24 mouse cellular contexts compared by ENCODE assay signal in the genomic region with DNA sequence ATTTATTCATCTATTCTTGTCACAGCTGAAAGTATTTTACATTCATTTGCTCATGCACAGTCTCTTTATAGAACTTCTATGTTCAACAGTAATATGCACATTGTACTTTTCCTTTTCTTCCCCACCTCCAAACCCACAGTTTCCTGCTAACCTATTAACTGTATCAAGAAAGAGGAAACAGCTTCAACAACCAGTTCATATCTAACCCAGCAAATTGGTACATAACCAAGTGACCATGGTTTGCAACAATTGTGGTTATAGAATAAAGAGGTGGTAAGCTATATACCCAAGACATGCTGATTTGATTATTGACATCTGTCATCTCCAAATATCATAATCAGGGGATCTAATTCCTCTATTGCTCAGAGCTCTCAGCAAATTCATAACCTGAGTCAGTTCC.
DNase-seq lines count a peak whose midpoint lies in the region; ATAC-seq and TF ChIP-seq lines count a peak whose summit lies in the region.
"Had no signal": no experiment of that assay in that cellular context is flagged by ENCODE, and none has a peak within 500 bp of the region (broad histone marks: within the 10 kb centered on the region; RNA-seq: fewer than 3 reads in every experiment).

No protein-coding gene starts in this region.

- no peaks in the 10 kb centered on the region for H3K27me3 ChIP-seq in MEL (ENCODE audit: control insufficient read depth in 1 of 2, insufficient read depth in 2 of 2, low read length in 2 of 2)
- H3K27me3 ChIP-seq: CH12.LX; embryonic facial prominence, embryonic 12.5 days; embryonic facial prominence, embryonic 15.5 days; hindbrain, embryonic 13.5 days; intestine, embryonic 15.5 days had no signal

- peaks cover 2% of the 10 kb centered on the region in 2 experiments; a peak in 3 of 4 replicates for H3K4me1 ChIP-seq in MEL (ENCODE audit: control insufficient read depth in 1 of 2, insufficient read depth in 2 of 2, low read length in 2 of 2)
- H3K4me1 ChIP-seq: embryonic facial prominence, embryonic 12.5 days; embryonic facial prominence, embryonic 15.5 days; hindbrain, embryonic 10.5 days; hindbrain, embryonic 13.5 days; intestine, embryonic 15.5 days had no signal

- peaks cover 0 to 13% of the 10 kb centered on the region in 2 experiments; a peak in 2 of 4 replicates for H3K36me3 ChIP-seq in MEL (ENCODE audit: control insufficient read depth in 1 of 2, insufficient read depth in 2 of 2, low read length in 2 of 2)
- H3K36me3 ChIP-seq: embryonic facial prominence, embryonic 12.5 days; embryonic facial prominence, embryonic 15.5 days; G1E; hindbrain, embryonic 10.5 days; hindbrain, embryonic 13.5 days; intestine, embryonic 15.5 days had no signal

- no peaks in the 10 kb centered on the region for H3K79me2 ChIP-seq in MEL (ENCODE audit: control insufficient read depth, insufficient read depth, low read length, poor library complexity)

- no peak overlapping the region for H3K27ac ChIP-seq in MEL (ENCODE audit: control insufficient read depth, low read depth, low read length)
- H3K27ac ChIP-seq: embryonic facial prominence, embryonic 12.5 days; embryonic facial prominence, embryonic 15.5 days; hindbrain, embryonic 10.5 days; hindbrain, embryonic 13.5 days; intestine, embryonic 15.5 days had no signal

- intact Hi-C loops in gastrocnemius, postnatal 36 days (cut with DNase I): no loop called here

- no peak overlapping the region for H3K9ac ChIP-seq in MEL (ENCODE audit: control insufficient read depth, low read depth, low read length, poor library complexity, severe bottlenecking)
- H3K9ac ChIP-seq: embryonic facial prominence, embryonic 12.5 days; embryonic facial prominence, embryonic 15.5 days; hindbrain, embryonic 13.5 days; intestine, embryonic 15.5 days had no signal

- no peaks in the 10 kb centered on the region for H3K9me3 ChIP-seq in MEL (replicated peaks; ENCODE audit: insufficient read depth, low read length)
- H3K9me3 ChIP-seq: embryonic facial prominence, embryonic 12.5 days; embryonic facial prominence, embryonic 15.5 days; G1E; hindbrain, embryonic 10.5 days; hindbrain, embryonic 13.5 days; intestine, embryonic 15.5 days had no signal

- no peak overlapping the region for H3K4me3 ChIP-seq in MEL (ENCODE audit: control insufficient read depth in 1 of 2, insufficient read depth in 1 of 2, low read depth in 2 of 2, low read length in 2 of 2)
- H3K4me3 ChIP-seq: embryonic facial prominence, embryonic 12.5 days; embryonic facial prominence, embryonic 15.5 days; hindbrain, embryonic 10.5 days; hindbrain, embryonic 13.5 days; intestine, embryonic 15.5 days had no signal

- peak; percentile 69 for DNase-seq in MEL (ENCODE audit: low read depth, low spot score)
- DNase-seq in left cerebral cortex, adult 9 months (ENCODE audit: low spot score in 2 of 2): no peak
- DNase-seq in gastrocnemius, postnatal 36 days: no peak
- no peak for DNase-seq in thymus, postnatal 25 days
- DNase-seq: adrenal gland, postnatal 10 days; adrenal gland, postnatal 36 days; B cell, adult 2 months; cerebellum, adult 18-20 months; cerebellum, adult 9-10 months; cerebellum, postnatal 14 days; gastrocnemius, postnatal 25 days; heart, adult 11 months; kidney, adult 11 months had no signal

- no peak for TF ChIP-seq POLR2A in MEL (IDR thresholded peaks at IDR 0.05; ENCODE audit: control insufficient read depth in 1 of 2, insufficient read depth in 1 of 2, low read depth in 1 of 2, low read length in 2 of 2, poor library complexity in 1 of 2)

- no peak for TF ChIP-seq RAD21 in MEL (IDR thresholded peaks at IDR 0.05; ENCODE audit: low read depth, low read length)

- TF ChIP-seq CTCF in MEL (IDR thresholded peaks at IDR 0.05 in 2 of 3, conservative IDR thresholded peaks at IDR 0.05 in 1 of 3; ENCODE audit: control insufficient read depth in 1 of 3, insufficient read depth in 1 of 3, low read depth in 2 of 3, low read length in 3 of 3, poor library complexity in 1 of 3, severe bottlenecking in 1 of 3): no peak

- peak; percentile 69 to 80 for TF ChIP-seq EP300 in MEL (IDR thresholded peaks at IDR 0.05; ENCODE audit: low read depth in 1 of 2, low read length in 2 of 2)

- peak; percentile 93 for ATAC-seq in granulocyte monocyte progenitor cell, adult 5-6 weeks (replicated peaks; ENCODE audit: poor library complexity, severe bottlenecking)
- peak; percentile 97 for ATAC-seq in megakaryocyte progenitor cell, adult 5-6 weeks (replicated peaks; ENCODE audit: poor library complexity)
- ATAC-seq: forebrain, embryonic 14.5 days; hindbrain, embryonic 16.5 days; intestine, embryonic 15.5 days had no signal

TF ChIP-seq in MEL, 35 proteins besides CTCF, POLR2A, EP300 and RAD21:
- peak; percentile 34; the same call in 1 of the 2 replicates for TF ChIP-seq GATA1 (IDR thresholded peaks at IDR 0.05; ENCODE audit: low read depth, low read length)
- peak; percentile 24; the same call in 1 of the 2 replicates for TF ChIP-seq RCOR1 (IDR thresholded peaks at IDR 0.05; ENCODE audit: low read depth, low read length)
- 0 out of 2 replicates have a peak, but pooled peaks have one; percentile 14 for TF ChIP-seq TCF12 (IDR thresholded peaks at IDR 0.05; ENCODE audit: low read depth, low read length)
- 0 out of 2 replicates have a peak, but pooled peaks have one; percentile 10 for TF ChIP-seq ETS1 (IDR thresholded peaks at IDR 0.05; ENCODE audit: low read depth, low read length)
- TF ChIP-seq JUND (IDR thresholded peaks at IDR 0.05; ENCODE audit: low read depth, low read length): no peak
- TF ChIP-seq MAFK (IDR thresholded peaks at IDR 0.05; ENCODE audit: borderline replicate concordance, low read depth, low read length): 0 out of 2 replicates have a peak, but pooled peaks have one; percentile 29
- TF ChIP-seq SMC3 (IDR thresholded peaks at IDR 0.05; ENCODE audit: low read depth, low read length): no peak; the same call in 1 of the 2 replicates
- TF ChIP-seq USF2 (IDR thresholded peaks at IDR 0.05; ENCODE audit: borderline replicate concordance in 1 of 2, insufficient read depth in 1 of 2, low read depth in 1 of 2, low read length in 2 of 2): no peak
